Mouse (Mus musculus): ENCODE measurements at regions not wholly inside any gene's neighbourhood (a gene's known extent, or its start where the extent isn't known, plus 50 kb on each side); places are given as distances from the start of the nearest gene placed in this dataset.

- ATAC-seq (ENCODE audit: low FRiP score, low read depth) = no peak
- Histone ChIP-seq H3K9ac (no peak overlapping the region), H3K27me3 (no peaks in the 10 kb centered on the region), H3K27ac (replicated peaks) (no peak overlapping the region), H3K4me1 (replicated peaks) (no peaks in the 10 kb centered on the region), H3K4me3 (no peak overlapping the region), H3K9me3 (no peaks in the 10 kb centered on the region), H3K4me2 (no peak overlapping the region), H3K36me3 (no peaks in the 10 kb centered on the region)
- WGBS = 91% methylated on average over 3 of the region's 3 CpGs
Observed at GRCm38 (mm10) chr3:53939684-53940189, 76.1 kb upstream of the Ufm1 start.

DNA sequence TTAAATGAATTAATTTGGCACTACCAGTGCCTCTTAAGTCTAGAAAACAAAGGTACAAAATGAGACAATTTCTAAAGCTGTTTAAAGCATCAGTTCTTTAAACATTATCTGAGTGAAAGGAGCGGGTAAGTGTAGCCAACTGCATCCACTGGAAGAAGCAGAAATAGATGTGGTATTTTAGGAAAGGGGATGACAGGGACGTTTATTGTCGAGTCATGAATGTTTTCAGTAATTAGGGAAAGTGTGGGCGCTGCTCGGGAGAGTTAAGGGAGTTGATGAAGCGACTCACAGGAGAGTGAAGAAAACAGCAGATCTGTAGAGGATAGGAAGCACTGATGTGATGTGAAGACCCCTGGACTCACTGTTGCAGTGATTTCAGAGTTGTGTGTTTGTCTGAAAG lies 68.1 kb upstream of the Ufm1 start:
- no peaks in the 10 kb centered on the region for H3K36me3 ChIP-seq
- H3K4me3 ChIP-seq = no peak overlapping the region
- no peaks in the 10 kb centered on the region for H3K27me3 ChIP-seq
- H3K9ac ChIP-seq = no peak overlapping the region
- no peak for ATAC-seq (ENCODE audit: low FRiP score, low read depth)
- WGBS = 87% methylated on average over 6 of the region's 6 CpGs
- no peaks in the 10 kb centered on the region for H3K9me3 ChIP-seq
- no peak overlapping the region for H3K4me2 ChIP-seq
- no peak overlapping the region for H3K27ac ChIP-seq (replicated peaks)
- H3K4me1 ChIP-seq (replicated peaks) = no peaks in the 10 kb centered on the region

GRCm38 (mm10) chr3:53919941-53920340 lies 56.3 kb upstream of the Ufm1 start:
- Histone ChIP-seq H3K27ac (replicated peaks) (no peak overlapping the region), H3K36me3 (no peaks in the 10 kb centered on the region), H3K4me3 (no peak overlapping the region), H3K4me2 (no peak overlapping the region), H3K9ac (no peak overlapping the region), H3K9me3 (no peaks in the 10 kb centered on the region), H3K4me1 (replicated peaks) (no peaks in the 10 kb centered on the region), H3K27me3 (no peaks in the 10 kb centered on the region)
- no peak for ATAC-seq (ENCODE audit: low FRiP score, low read depth)
- WGBS = 94% methylated on average over 2 of the region's 2 CpGs

- 74% methylated on average over 3 of the region's 3 CpGs for WGBS
Observed at GRCm38 (mm10) chr3:53919541-53919940, 55.9 kb upstream of the Ufm1 start.

DNA sequence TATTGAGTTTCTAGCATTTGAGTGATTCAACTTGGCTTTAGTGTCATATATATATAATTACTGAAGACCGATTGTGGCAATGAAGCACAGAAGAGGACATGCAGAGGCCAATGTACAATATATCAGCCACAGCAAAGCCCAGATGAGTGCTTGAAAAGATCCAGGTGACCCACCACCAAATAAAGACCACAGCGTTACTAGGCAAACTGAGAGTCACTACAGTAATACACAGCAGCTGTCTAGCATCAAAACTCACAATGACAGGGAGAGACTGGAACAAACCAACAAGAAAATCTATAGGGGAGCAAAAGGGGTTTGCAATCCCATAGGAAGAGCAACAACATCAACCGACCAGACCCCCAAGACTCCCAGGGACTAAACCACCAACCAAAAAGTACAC lies 54.3 kb upstream of the Ufm1 start:
- Histone ChIP-seq H3K4me2 (no peak overlapping the region), H3K9ac (no peak overlapping the region), H3K36me3 (no peaks in the 10 kb centered on the region), H3K27ac (replicated peaks) (no peak overlapping the region), H3K4me3 (no peak overlapping the region), H3K27me3 (no peaks in the 10 kb centered on the region), H3K4me1 (replicated peaks) (no peaks in the 10 kb centered on the region), H3K9me3 (no peaks in the 10 kb centered on the region)
- 93% methylated on average over 3 of the region's 3 CpGs for WGBS
- ATAC-seq (ENCODE audit: low FRiP score, low read depth) = no peak

More at GRCm38 (mm10) chr3:53919541-53919940, 55.9 kb upstream of the Ufm1 start:
- Histone ChIP-seq H3K9ac (no peak overlapping the region), H3K9me3 (no peaks in the 10 kb centered on the region), H3K27me3 (no peaks in the 10 kb centered on the region), H3K4me1 (replicated peaks) (no peaks in the 10 kb centered on the region), H3K27ac (replicated peaks) (no peak overlapping the region), H3K4me2 (no peak overlapping the region), H3K36me3 (no peaks in the 10 kb centered on the region), H3K4me3 (no peak overlapping the region)
- ATAC-seq (ENCODE audit: low FRiP score, low read depth) = no peak

- H3K27ac ChIP-seq (replicated peaks) = no peak overlapping the region
- no peaks in the 10 kb centered on the region for H3K36me3 ChIP-seq
- no peak overlapping the region for H3K4me2 ChIP-seq
- H3K27me3 ChIP-seq = no peaks in the 10 kb centered on the region
- no peak overlapping the region for H3K4me3 ChIP-seq
- no peaks in the 10 kb centered on the region for H3K4me1 ChIP-seq (replicated peaks)
- no peak for ATAC-seq (ENCODE audit: low FRiP score, low read depth)
- no peak overlapping the region for H3K9ac ChIP-seq
- no peaks in the 10 kb centered on the region for H3K9me3 ChIP-seq
- WGBS = 85% methylated on average over 3 of the region's 3 CpGs
Observed at GRCm38 (mm10) chr3:53913984-53914669, 50.5 kb upstream of the Ufm1 start.
